9 mouse cellular contexts compared by ENCODE assay signal in genomic region chr12:55465401-55465983, GRCm38 (mm10). TPM values are rescaled to one million over a fixed set of nuclear protein-coding genes. Genes with fewer than 3 reads are reported as not detected.
A peak's percentile ranks its signal among the peaks of the same experiment; 100 is the strongest.
DNase-seq lines count a peak whose midpoint lies in the region; ATAC-seq lines count a peak whose summit lies in the region.
"Had no signal": no experiment of that assay in that cellular context is flagged by ENCODE, and none has a peak within 500 bp of the region (broad histone marks: within the 10 kb centered on the region; RNA-seq: fewer than 3 reads in every experiment).

No protein-coding gene starts in this region.

- 0 out of 2 replicates have a peak, but pooled peaks have one; percentile 22 for ATAC-seq in kidney, embryonic 16.5 days (ENCODE audit: low FRiP score, low TSS enrichment)
- ATAC-seq in neutrophil, adult 5-6 weeks (ENCODE audit: extremely low read depth, insufficient number of reproducible peaks, low FRiP score, poor library complexity, severe bottlenecking), result peak; percentile 72

- WGBS in kidney, embryonic 16.5 days, result 43% methylated on average over 17 of the region's 17 CpGs

- DNase-seq in heart, adult 11 months, result peak; percentile 97
- no peak for DNase-seq in heart, postnatal 14 days
- DNase-seq in B cell, adult 2 months, result peak; percentile 53
- peak; percentile 66 to 73 for DNase-seq in cerebellum, postnatal 14 days
- no peak for DNase-seq in adipocyte (ENCODE audit: low spot score)
- DNase-seq in adrenal gland, postnatal 4 days (ENCODE audit: low spot score in 2 of 2), result no peak

- no peak overlapping the region; the same call in 1 of the 2 replicates for H3K9ac ChIP-seq in kidney, embryonic 16.5 days (replicated peaks; ENCODE audit: low read length)
- H3K9ac ChIP-seq: limb, embryonic 12.5 days had no signal

- H3K9me3 ChIP-seq in kidney, embryonic 16.5 days (ENCODE audit: low read length), result no peaks in the 10 kb centered on the region
- H3K9me3 ChIP-seq: limb, embryonic 12.5 days had no signal

- H3K4me2 ChIP-seq in kidney, embryonic 16.5 days (replicated peaks; ENCODE audit: low read depth, low read length), result peak overlapping the region; percentile 23
- H3K4me2 ChIP-seq: limb, embryonic 12.5 days had no signal

- intact Hi-C loops in heart, postnatal 14 days (cut with DNase I), result no loop called here

- H3K4me1 ChIP-seq in kidney, embryonic 16.5 days (ENCODE audit: insufficient read depth, low read length), result peaks cover 60% of the 10 kb centered on the region

- peak overlapping the region; percentile 19 for H3K27ac ChIP-seq in kidney, embryonic 16.5 days (ENCODE audit: low read length)

- 0 out of 2 replicates have a peak overlapping the region, but pooled peaks have one; percentile 9 for H3K4me3 ChIP-seq in kidney, embryonic 16.5 days (ENCODE audit: low read length)
- H3K4me3 ChIP-seq: limb, embryonic 12.5 days had no signal

- no peaks in the 10 kb centered on the region for H3K27me3 ChIP-seq in kidney, embryonic 16.5 days (ENCODE audit: insufficient read depth, low read length)

- no peaks in the 10 kb centered on the region for H3K36me3 ChIP-seq in kidney, embryonic 16.5 days (ENCODE audit: insufficient read depth, low read length)
- H3K36me3 ChIP-seq: limb, embryonic 12.5 days had no signal

RNA-seq across cellular contexts. Expression of gene Nfkbia, which starts 27.0 kb away (rescaled TPM):
- total RNA-seq in heart, postnatal 14 days (2021), result 10 to 100 TPM; 69.4 to 81.5 TPM
- polyA plus RNA-seq in kidney, embryonic 16.5 days (2015; fragmentation: Nextera tagmentation; extraction: Ambion mirVana), result 84.8 and 94.7 TPM in 2 replicates
- 150 and 173 TPM in 2 replicates for total RNA-seq in neutrophil, adult 5-6 weeks (2017)
- 100 to 1,000 TPM; 108 to 131 TPM for total RNA-seq in adrenal gland, postnatal 4 days (2021)

Comparison
In these comparisons a context has a peak if more than half of its experiments do, and no peak if none do; other contexts are left out.
1. DNase-seq: peak in heart, adult 11 months (single experiment), B cell, adult 2 months (2 of 2) and cerebellum, postnatal 14 days (2 of 2); none in heart, postnatal 14 days (0 of 2), adipocyte (single experiment) and adrenal gland, postnatal 4 days (0 of 2).